Mouse (Mus musculus) thymus, postnatal 36 days (tissue): ENCODE data around the gene Cdc42ep1.
A peak's percentile ranks its signal among the peaks of the same experiment; 100 is the strongest.

ENCODE experiments used
- DNase-seq, 2 experiments: peaks; one replicate each; pipeline ENCODE4 v3.0.0; 2022; ENCODE audit warnings: mixed read lengths in 2 of 2

Cdc42ep1 gene

GRCm38 (mm10) chr15:78842371-78843163 lies at the start of gene Cdc42ep1:
Gene Cdc42ep1 (plus strand): TSS chr15:78842624.
- DNase-seq = no peak

- no peak for DNase-seq
Measured at GRCm38 (mm10) chr15:78796196-78797059, 46.0 kb upstream of the Cdc42ep1 start.

DNA sequence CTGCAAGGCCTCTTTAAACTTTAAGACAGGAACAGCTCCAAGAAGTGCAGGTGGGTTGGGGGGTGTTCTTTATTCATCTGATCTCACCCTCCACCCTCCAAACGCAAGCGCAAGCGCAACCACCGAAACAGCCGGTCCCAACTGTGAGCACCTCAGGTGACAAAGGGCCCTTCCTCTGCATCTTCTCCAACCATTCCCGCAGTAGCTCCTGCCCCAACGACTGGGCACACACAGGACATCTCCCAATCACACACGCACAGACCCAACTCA lies 45.4 kb upstream of the Cdc42ep1 start:
- peak in 1 of 2 experiments; percentile 51 for DNase-seq

- no peak for DNase-seq
Measured at GRCm38 (mm10) chr15:78799029-78799428, 43.4 kb upstream of the Cdc42ep1 start.

DNA sequence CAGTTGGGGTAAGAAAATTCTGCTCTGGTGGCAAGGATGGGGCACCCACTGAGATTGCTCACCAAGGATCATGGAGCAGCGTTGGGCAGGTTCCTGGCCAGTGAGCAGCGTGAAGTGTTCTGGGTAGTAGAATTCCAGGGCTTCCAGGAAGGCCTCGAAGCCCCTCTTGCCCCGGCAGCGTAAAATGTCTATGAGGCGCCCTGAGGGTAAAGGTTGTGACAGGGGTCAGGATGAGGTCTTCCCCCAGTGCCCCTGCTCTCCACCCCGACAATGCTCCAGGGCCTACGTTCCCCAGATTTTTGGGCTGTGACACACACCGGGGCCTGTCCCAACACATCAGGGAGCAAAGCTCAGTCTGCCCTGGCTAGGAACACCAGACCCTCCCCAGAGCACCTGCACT lies 40.9 kb upstream of the Cdc42ep1 start:
- no peak for DNase-seq

GRCm38 (mm10) chr15:78801971-78802741 lies 40.3 kb upstream of the Cdc42ep1 start:
- peak; percentile 42 to 59 for DNase-seq

DNA sequence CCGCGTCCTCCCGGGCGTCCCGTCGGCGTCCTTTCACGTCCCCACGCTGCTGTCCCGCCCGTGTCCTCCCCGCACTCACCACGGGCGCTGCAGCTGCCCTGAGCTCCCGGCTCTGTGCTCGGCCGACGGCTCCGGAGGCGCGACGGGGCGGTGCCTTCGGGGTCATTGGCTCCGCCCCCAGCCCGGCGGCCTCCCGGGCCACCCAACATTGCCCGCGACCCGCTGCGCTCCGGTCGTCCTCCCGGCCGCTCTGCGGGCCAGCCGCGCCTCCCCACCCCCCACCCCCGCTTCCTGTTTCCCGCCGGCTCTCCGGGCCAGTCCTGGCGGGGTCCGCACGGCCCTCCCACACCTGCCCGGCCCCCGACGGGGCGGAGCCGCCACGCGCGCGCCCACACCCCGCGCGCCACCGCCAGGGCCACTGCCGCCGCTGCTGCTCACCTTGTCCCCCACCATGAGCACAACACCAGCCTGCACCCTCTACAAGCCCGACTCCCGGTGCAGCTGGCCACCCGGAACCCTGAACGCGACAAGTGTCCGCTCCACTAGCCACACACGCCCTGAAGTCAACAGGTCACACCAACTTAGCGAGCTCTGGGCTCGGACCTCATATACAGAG lies 39.5 kb upstream of the Cdc42ep1 start, which contains the start of gene Card10:
Gene Card10 (minus strand): TSS at position 267 of the 616 bp plus-strand sequence.
- DNase-seq = peak; percentile 49 to 58

- DNase-seq = no peak
Measured at GRCm38 (mm10) chr15:78803499-78803900, 38.9 kb upstream of the Cdc42ep1 start.

DNA sequence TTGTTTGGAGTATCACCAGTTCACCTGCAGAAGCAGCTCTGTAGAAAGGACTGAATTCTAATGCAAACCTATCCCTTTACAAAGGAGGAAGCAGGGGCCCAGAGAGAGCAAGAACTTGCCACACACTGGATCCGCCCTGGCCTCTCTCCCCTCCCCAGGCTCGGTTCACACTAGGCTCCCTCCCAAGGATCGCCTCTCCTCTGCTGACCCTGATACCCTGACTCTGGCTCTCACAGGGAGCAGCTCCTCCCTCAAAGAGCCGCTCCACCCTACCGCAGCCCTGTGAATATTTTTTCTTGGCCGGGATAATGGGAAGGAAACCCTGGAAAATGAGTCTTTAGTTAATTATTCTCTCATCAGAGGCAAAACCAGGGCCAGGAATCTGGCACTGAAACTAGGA lies 38.1 kb upstream of the Cdc42ep1 start:
- no peak for DNase-seq

DNA sequence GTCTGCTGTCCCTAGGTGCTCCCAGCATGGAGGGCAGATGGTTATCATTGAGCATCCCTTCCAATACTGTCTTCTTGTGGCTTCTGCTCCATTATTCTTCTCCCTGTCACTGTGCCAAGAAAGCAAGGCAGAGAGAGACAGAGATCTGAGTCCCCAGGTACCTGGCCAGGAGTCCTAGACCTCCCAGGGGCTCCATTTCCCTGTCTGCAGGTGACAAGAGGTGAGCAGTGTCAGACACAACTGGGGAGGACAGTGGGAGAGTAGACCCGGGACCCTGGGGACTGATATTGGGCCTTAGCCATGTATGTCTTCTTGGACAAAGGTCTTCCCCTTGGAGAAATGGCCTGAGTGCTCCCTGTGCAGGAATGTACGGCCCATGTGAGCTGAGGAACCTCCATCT lies 37.1 kb upstream of the Cdc42ep1 start:
- DNase-seq = no peak

GRCm38 (mm10) chr15:78806614-78807013 lies 35.8 kb upstream of the Cdc42ep1 start:
- DNase-seq = no peak

- DNase-seq = no peak
Measured at GRCm38 (mm10) chr15:78807141-78807540, 35.3 kb upstream of the Cdc42ep1 start.

- DNase-seq = no peak
Measured at GRCm38 (mm10) chr15:78808980-78809379, 33.4 kb upstream of the Cdc42ep1 start.

DNA sequence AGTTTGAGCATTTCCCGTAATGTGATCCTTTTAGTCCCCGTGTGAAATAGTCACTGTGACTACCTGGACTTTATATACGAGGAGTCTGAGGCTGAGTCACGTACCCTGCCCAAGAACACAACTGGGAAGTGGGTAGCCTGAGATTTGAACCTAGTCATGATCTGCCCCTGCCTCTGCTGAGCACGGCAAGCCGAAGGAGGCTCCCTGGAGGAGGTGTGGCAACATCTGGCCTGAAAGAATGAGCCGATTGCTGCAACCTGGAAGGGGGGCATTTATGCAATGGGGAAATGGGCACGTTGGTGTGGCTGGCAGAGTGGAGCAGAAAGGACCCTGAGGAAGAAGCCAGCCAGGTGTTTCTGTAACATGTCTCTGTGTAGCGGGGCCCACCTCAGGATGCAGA lies 32.7 kb upstream of the Cdc42ep1 start:
- DNase-seq = no peak

- peak; percentile 29 to 46 for DNase-seq
Measured at GRCm38 (mm10) chr15:78810146-78810545, 32.3 kb upstream of the Cdc42ep1 start.

DNA sequence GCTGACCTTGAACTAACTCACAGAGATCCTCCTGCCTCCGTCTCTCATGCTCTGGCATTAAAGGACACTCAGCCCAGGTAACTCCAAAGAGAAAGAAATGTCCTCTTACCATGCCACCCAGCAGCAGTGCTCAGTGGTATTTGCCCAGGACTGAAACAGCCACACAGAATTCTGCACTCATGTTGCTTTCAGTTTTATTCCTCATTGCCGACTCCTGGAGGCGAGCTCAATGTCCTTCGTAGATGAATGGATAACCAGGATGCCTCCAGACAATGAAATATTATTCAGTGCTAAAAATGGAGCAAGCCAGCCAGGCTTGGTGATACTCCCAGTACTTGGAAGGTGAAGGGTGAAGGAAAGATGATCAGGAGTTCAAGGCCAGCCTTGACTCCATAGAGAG lies 28.8 kb upstream of the Cdc42ep1 start:
- DNase-seq = no peak

DNA sequence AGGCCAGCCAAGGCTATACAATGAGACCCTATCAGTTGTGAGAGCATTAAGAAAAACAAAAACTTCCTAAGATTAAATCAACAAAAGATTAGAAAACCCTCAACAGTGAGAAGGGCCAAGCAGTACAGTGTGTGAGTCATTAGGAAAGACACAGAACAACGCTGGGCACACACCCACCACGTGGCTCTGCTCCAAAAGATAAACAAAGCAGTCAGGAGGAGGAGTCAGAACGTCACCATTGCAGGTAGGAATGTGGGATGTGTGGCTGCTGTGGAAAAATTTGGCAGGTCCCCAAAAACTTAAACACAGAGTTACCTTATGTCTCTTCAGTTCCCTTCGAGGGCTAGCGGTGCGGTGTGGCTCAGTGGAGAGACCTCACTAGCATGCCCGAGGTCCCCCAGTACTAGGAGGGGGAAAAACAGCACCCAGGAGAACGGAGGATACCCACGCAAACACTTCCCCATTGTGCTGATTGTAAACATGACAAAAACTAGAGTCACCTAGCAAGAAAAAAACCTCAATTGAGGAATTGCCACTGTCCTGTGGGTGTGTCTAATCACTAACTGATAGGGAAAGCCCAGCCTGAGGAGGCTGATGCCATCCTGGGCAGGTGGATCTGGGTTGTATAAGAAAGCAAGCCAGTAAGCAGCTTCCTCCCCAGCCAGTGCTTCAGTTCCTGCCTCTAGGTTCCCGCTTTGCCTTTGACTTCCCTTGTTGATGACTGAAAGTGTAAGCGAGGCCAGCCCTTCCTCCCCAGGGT lies 26.9 kb upstream of the Cdc42ep1 start:
- DNase-seq = no peak

DNA sequence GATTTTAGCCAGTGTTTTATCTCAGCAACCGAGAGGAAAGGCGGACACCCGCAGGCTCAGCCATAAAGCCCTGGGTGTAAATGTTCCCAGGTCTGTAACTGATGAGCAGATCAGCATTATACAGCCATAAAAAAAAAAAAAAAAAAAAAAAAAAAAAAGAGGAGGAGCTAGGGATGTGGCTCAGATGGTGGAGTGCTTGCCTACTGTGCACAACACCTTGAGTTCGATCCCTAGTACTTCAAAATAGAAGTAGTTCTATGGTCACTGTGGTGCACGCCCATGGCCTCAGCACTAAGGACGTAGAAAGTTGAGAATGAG lies 26.4 kb upstream of the Cdc42ep1 start:
- no peak for DNase-seq

DNA sequence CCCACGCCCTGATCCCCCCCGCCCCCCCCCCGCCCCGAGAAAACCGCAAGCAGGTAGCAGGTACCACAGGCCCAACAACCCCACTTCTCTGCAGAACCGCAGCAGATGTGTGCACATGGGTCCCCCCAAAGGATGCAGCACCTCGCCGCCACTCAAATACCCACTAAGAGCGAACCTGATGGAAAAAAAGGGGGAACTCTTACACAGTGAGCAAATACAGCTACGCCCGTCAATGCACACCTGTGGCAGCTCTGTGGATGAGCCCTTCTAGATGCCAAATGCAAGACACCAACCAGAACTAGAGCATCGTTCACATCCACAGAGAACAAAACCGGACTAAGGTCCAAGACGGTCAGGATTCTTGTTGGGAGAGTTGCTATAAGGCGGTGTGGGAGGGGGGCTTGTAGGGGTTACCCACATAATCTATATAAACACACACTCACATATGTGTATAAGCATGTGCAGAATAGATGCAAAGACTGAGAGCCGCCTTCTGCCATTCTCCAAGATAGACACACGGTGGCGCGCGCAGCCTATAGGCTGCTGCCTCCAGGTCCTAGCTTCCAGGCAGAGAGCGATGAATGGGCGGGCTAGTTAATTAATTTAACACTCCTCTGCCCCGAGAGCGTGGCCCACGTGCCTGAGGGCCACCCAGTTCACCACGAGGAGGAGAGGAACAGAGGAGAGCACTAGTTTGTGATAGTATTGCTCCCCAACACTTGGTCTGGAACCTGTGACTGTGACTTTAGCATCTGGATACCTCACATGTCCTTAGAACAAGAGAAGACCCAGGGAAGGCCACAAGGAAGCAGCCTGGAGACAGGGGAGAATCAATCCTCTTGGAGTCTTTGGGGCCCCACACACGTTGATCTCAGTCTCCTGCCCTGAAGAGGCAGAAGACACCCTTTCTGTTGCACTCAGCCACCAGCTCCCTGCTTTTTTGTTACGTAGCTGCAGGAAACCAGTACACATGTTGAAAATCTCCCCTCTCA lies 15.9 kb upstream of the Cdc42ep1 start:
- DNase-seq = peak; percentile 65 to 69

DNA sequence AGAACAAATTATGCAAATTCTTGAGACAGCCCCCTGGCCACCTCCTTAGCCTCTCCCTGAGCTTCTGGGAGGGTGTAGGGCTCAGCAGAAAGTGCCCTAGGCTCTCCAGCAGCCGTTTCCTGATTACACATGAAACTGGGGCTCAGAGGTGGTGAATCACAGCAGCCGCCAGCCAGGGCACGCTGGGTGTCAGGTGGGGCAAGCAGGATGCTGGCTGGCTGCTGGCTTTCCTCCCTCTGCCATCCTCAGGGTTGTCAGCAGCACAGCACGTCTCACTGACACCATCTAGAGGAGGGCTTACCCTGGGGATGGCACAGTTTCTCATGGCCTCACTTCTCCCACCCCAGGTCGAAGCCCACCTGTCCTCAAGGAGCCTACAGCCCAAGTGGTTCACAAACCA lies 14.1 kb upstream of the Cdc42ep1 start:
- DNase-seq = peak; percentile 60 to 81

DNA sequence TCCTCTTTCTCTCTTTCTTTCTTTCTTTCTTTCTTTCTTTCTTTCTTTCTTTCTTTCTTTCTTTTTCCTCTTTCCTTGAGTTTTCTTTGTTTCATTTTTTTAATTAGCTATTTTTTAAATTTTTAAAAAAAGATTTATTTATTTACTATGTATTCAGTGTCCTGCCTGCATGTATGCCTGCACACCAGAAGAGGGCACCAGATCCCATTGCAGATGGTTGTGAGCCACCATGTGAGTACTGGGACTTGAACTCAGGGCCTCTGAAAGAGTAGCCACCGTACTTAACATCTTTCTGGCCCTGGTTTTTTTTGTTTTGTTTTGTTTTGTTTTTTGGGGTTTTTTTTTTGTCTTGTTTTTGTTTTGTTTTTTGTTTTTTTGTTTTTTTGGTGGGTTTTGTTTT lies 12.8 kb upstream of the Cdc42ep1 start:
- no peak for DNase-seq
